Mouse (Mus musculus) activated CD4-positive, CD25-positive, alpha-beta regulatory T cell, adult 9 weeks (primary cell): ENCODE measurements around the gene F2r. TPM values are rescaled to one million over a fixed set of nuclear protein-coding genes. Genes with fewer than 3 reads are reported as not detected.

Experiments used
- polyA plus RNA-seq: library from polyadenylated mRNA; unstranded; fragments of 100-300 nt; shearing (Covaris generic); gene quantifications from one replicate; pipeline ENCODE4 v1.2.1, GENCODE M21; 2017

The F2r gene
- 47.7 TPM for polyA plus RNA-seq

GRCm38 (mm10) chr13:95618309-95618712, at the start of gene F2r:
Gene F2r, minus strand, starts transcription at chr13:95618487.

Other genes with a start within 250 kb of the F2r start
- 4.3 TPM for gene Aggf1, start 243.1 kb downstream of the F2r start, polyA plus RNA-seq
- gene Crhbp, start 173.6 kb downstream of the F2r start, polyA plus RNA-seq: not detected
- not detected for gene S100z, start 139.8 kb downstream of the F2r start, polyA plus RNA-seq
- 24.8 TPM for gene F2rl1, start 93.3 kb downstream of the F2r start, polyA plus RNA-seq
- gene F2rl2, start 78.4 kb upstream of the F2r start, polyA plus RNA-seq: 5.0 TPM